Mouse (Mus musculus) stomach, postnatal 0 days (tissue): Measurements from ENCODE around the gene Dusp14. TPM values are rescaled to one million over a fixed set of nuclear protein-coding genes. Genes with fewer than 3 reads are reported as not detected.
A peak's percentile ranks its signal among the peaks of the same experiment; 100 is the strongest.

ENCODE experiments used
- ATAC-seq: fragments of 200-750 bp; cut with Nextera tagmentation; 2 replicates; pipeline ENCODE4 v1.8.0; 2017; ENCODE audit not compliant: low FRiP score, low TSS enrichment
- DNase-seq: peaks from one replicate; pipeline ENCODE4 v3.0.0-alpha.2; 2016; ENCODE audit warnings: low spot score
- H3K27ac ChIP-seq: fragments of 300-500 bp; sonication (generic); replicated peaks from 2 replicates; pipeline ENCODE4 v1.5.1; 2014; ENCODE audit warnings: mild to moderate bottlenecking, control low read depth
- H3K27me3 ChIP-seq: fragments of 300-500 bp; sonication (generic); 2 replicates; pipeline ENCODE4 v1.6.1; 2014; ENCODE audit warnings: low read length; ENCODE audit not compliant: control insufficient read depth, insufficient read depth
- H3K36me3 ChIP-seq: fragments of 300-500 bp; sonication (generic); 2 replicates; pipeline ENCODE4 v1.6.1; 2014; ENCODE audit warnings: low read length, mixed read lengths; ENCODE audit not compliant: control insufficient read depth, insufficient read depth
- H3K4me1 ChIP-seq: fragments of 300-500 bp; sonication (generic); replicated peaks from 2 replicates; pipeline ENCODE4 v1.6.1; 2014; ENCODE audit warnings: antibody characterized with exemption; ENCODE audit not compliant: control insufficient read depth, insufficient read depth
- H3K4me2 ChIP-seq: fragments of 300-500 bp; sonication (generic); replicated peaks from 2 replicates; pipeline ENCODE4 v1.6.1; 2014; ENCODE audit warnings: low read depth, mild to moderate bottlenecking, control low read depth, moderate library complexity
- H3K4me3 ChIP-seq: fragments of 300-500 bp; sonication (generic); 2 replicates; pipeline ENCODE4 v1.5.1; 2014; ENCODE audit warnings: low read depth, low read length, control low read depth
- H3K9ac ChIP-seq: fragments of 300-500 bp; sonication (generic); 2 replicates; pipeline ENCODE4 v1.6.1; 2014; ENCODE audit warnings: mild to moderate bottlenecking, low read length, control low read depth, mixed read lengths
- H3K9me3 ChIP-seq: fragments of 300-500 bp; sonication (generic); 2 replicates; pipeline ENCODE4 v1.6.1; 2016; ENCODE audit warnings: low read length; ENCODE audit not compliant: control insufficient read depth
- CTCF ChIP-seq: IDR thresholded peaks from 2 replicates; pipeline ENCODE4 v1.5.1; 2016; ENCODE audit warnings: antibody characterized with exemption, low read depth, mild to moderate bottlenecking, moderate library complexity
- EP300 ChIP-seq: optimal IDR thresholded peaks from 2 replicates; pipeline ENCODE3; 2016; ENCODE audit warnings: antibody characterized with exemption
- WGBS: fragments of 180-500 bp; shearing (Covaris S2); extraction: QIAGEN DNeasy Blood & Tissue Kit; methylation state at CpG from one replicate; pipeline ENCODE4 v1.1.7; 2014; 5-methylcytosine and 5-hydroxymethylcytosine counted together
- polyA plus RNA-seq: library from polyadenylated mRNA; unstranded; fragments of >200 nt; fragmentation: Nextera tagmentation; extraction: Ambion mirVana; gene quantifications from 2 replicates; pipeline ENCODE4 v1.2.1, GENCODE M21; 2015

The Dusp14 gene
- polyA plus RNA-seq, 1 experiment from 2014 or later: 118 TPM

- Histone ChIP-seq H3K4me2 (no peak overlapping the region), H3K27ac (no peak overlapping the region), H3K27me3 (no peaks in the 10 kb centered on the region), H3K9ac (no peak overlapping the region), H3K4me1 (no peaks in the 10 kb centered on the region), H3K4me3 (no peak overlapping the region), H3K36me3 (peaks cover 9% of the 10 kb centered on the region), H3K9me3 (no peaks in the 10 kb centered on the region)
- DNase-seq: no peak
- TF ChIP-seq EP300 (no peak), CTCF (no peak)
- 66% methylated on average over 7 of the region's 7 CpGs for WGBS
- ATAC-seq: no peak
These were observed 52.1 kb downstream of the Dusp14 start for GRCm38 (mm10) chr11:84016810-84017508.

GRCm38 (mm10) chr11:84016147-84016809 lies 52.8 kb downstream of the Dusp14 start:
- no peaks in the 10 kb centered on the region for H3K9me3 ChIP-seq
- 49% methylated on average over 6 of the region's 6 CpGs for WGBS
- no peak overlapping the region for H3K27ac ChIP-seq
- no peak overlapping the region for H3K4me3 ChIP-seq
- peak; percentile 85 for ATAC-seq
- no peak for DNase-seq
- no peaks in the 10 kb centered on the region for H3K27me3 ChIP-seq
- H3K9ac ChIP-seq: no peak overlapping the region
- no peak overlapping the region for H3K4me2 ChIP-seq
- TF ChIP-seq EP300: no peak
- TF ChIP-seq CTCF: no peak
- H3K4me1 ChIP-seq: no peaks in the 10 kb centered on the region
- peaks cover 9% of the 10 kb centered on the region for H3K36me3 ChIP-seq

GRCm38 (mm10) chr11:84013105-84013504 lies 56.0 kb downstream of the Dusp14 start:
- no peak for ATAC-seq
- H3K4me3 ChIP-seq: no peak overlapping the region
- peaks cover 14% of the 10 kb centered on the region for H3K36me3 ChIP-seq
- no peaks in the 10 kb centered on the region for H3K4me1 ChIP-seq
- no peak for DNase-seq
- no peaks in the 10 kb centered on the region for H3K9me3 ChIP-seq
- TF ChIP-seq CTCF (no peak), EP300 (no peak)
- 40% methylated on average over 7 of the region's 7 CpGs for WGBS
- no peak overlapping the region for H3K9ac ChIP-seq
- no peaks in the 10 kb centered on the region for H3K27me3 ChIP-seq
- no peak overlapping the region for H3K27ac ChIP-seq
- no peak overlapping the region for H3K4me2 ChIP-seq

- ATAC-seq: no peak
- Histone ChIP-seq H3K27me3 (no peaks in the 10 kb centered on the region), H3K4me2 (no peak overlapping the region), H3K27ac (no peak overlapping the region), H3K9ac (no peak overlapping the region), H3K4me3 (no peak overlapping the region), H3K4me1 (no peaks in the 10 kb centered on the region), H3K36me3 (peaks cover 14% of the 10 kb centered on the region), H3K9me3 (no peaks in the 10 kb centered on the region)
- WGBS: 76% methylated on average over 2 of the region's 2 CpGs
- no peak for DNase-seq
- TF ChIP-seq CTCF (no peak), EP300 (no peak)
These were observed 57.5 kb downstream of the Dusp14 start for GRCm38 (mm10) chr11:84011576-84011975.

- Histone ChIP-seq H3K4me3 (no peak overlapping the region), H3K9me3 (no peaks in the 10 kb centered on the region), H3K36me3 (peaks cover 14% of the 10 kb centered on the region), H3K4me1 (no peaks in the 10 kb centered on the region), H3K27me3 (no peaks in the 10 kb centered on the region), H3K9ac (no peak overlapping the region), H3K27ac (no peak overlapping the region), H3K4me2 (no peak overlapping the region)
- no peak for TF ChIP-seq EP300
- WGBS: 53% methylated on average over 12 of the region's 12 CpGs
- ATAC-seq (no peak), DNase-seq (no peak)
These were observed 58.0 kb downstream of the Dusp14 start for GRCm38 (mm10) chr11:84011050-84011449.

- no peaks in the 10 kb centered on the region for H3K9me3 ChIP-seq
- H3K4me3 ChIP-seq: no peak overlapping the region
- no peaks in the 10 kb centered on the region for H3K4me1 ChIP-seq
- H3K4me2 ChIP-seq: no peak overlapping the region
- WGBS: 81% methylated on average over 9 of the region's 9 CpGs
- TF ChIP-seq CTCF: no peak
- no peak for TF ChIP-seq EP300
- ATAC-seq (no peak), DNase-seq (no peak)
- H3K27me3 ChIP-seq: no peaks in the 10 kb centered on the region
- H3K9ac ChIP-seq: no peak overlapping the region
- peaks cover 14% of the 10 kb centered on the region for H3K36me3 ChIP-seq
- H3K27ac ChIP-seq: no peak overlapping the region
These were observed 58.6 kb downstream of the Dusp14 start for GRCm38 (mm10) chr11:84010411-84010810.
